Mouse (Mus musculus): ENCODE data around the gene Mta2.

- TF ChIP-seq CTCF (IDR thresholded peaks at IDR 0.05) = peak; percentile 32
- peak; percentile 82; the same call in 1 of the 2 replicates for TF ChIP-seq EP300 (IDR thresholded peaks at IDR 0.05)
Observed at GRCm38 (mm10) chr19:8953135-8954039, 11.7 kb downstream of the Mta2 start, which contains the start of gene Tut1.

Measured in lung, postnatal 0 days (tissue).